In the genomic region with DNA sequence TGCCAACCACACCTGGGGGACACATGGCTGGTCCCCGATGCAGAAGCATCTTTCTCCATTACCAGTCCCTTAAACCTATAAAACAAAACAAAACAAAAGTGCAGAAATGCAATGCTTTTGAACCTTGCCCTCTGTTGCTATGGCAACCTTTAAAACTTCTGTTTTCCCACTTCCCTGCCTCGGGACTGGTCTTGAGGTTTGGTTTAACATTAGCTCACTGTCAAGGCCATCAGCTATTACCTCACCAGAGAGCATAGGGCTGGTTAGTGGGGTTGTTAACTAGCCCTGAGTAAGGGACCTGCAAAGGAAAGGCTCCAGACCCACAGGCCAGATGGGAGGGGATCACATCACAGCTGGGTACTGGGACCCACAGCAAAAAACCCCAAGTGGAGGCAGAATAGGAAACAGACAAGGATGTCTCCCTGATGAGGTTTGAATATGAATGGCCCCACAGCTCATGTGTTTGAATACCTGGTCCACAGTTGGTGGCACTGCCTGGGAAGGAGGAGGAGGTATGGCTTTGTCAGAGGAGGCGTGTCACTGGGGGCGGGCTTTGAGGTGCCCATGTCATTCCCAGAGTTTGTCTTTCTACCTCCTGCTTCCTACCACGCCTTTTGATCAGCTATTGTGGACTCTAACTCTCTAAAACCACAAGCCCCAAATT, we compare ENCODE assay signal across 11 mouse cellular contexts. TPM values are rescaled to one million over a fixed set of nuclear protein-coding genes. Genes with fewer than 3 reads are reported as not detected.
DNase-seq lines count a peak whose midpoint lies in the region; ATAC-seq lines count a peak whose summit lies in the region.
"Had no signal": no experiment of that assay in that cellular context is flagged by ENCODE, and none has a peak within 500 bp of the region (broad histone marks: within the 10 kb centered on the region; RNA-seq: fewer than 3 reads in every experiment).

No protein-coding gene starts in this region.

- peak; percentile 58 for ATAC-seq in megakaryocyte progenitor cell, adult 5-6 weeks (replicated peaks; ENCODE audit: poor library complexity)

- intact Hi-C loops in gastrocnemius, postnatal 14 days (cut with DNase I; ENCODE audit: low total_unique reads), result no loop called here
- intact Hi-C loops in left cerebral cortex, postnatal 25 days (cut with DNase I), result no loop called here

- DNase-seq in R1 (ENCODE audit: low read depth, low spot score), result peak; percentile 45
- peak; percentile 83 for DNase-seq in kidney, adult 11 months
- peak; percentile 70 to 86 for DNase-seq in kidney, postnatal 36 days
- DNase-seq in gastrocnemius, postnatal 14 days, result no peak
- DNase-seq in left cerebral cortex, postnatal 25 days (ENCODE audit: low spot score in 2 of 2), result no peak
- DNase-seq in Muller cell, postnatal 12 days (ENCODE audit: inconsistent ontology term), result no peak
- DNase-seq: adrenal gland, adult 2 months; gastrocnemius, adult 2 months; lung, postnatal 4 days; thymus, adult 2 months had no signal

RNA-seq across cellular contexts. Expression of gene Marveld2, which starts 14.4 kb away (rescaled TPM):
- 0.27 and 0.54 TPM in 2 replicates for total RNA-seq in megakaryocyte progenitor cell, adult 5-6 weeks (2015)
- total RNA-seq in megakaryocyte progenitor cell, adult 5-6 weeks (2017), result 0.44 and 0.62 TPM in 2 replicates
- total RNA-seq in gastrocnemius, postnatal 14 days (2021), result under 1 TPM; 0.35 to 0.86 TPM
- total RNA-seq in left cerebral cortex, postnatal 25 days (2021), result 1 to 10 TPM; 1.2 to 1.8 TPM

RNA-seq across cellular contexts. Expression of gene Ak6, which starts 48.4 kb away (rescaled TPM):
- 391 and 416 TPM in 2 replicates for total RNA-seq in megakaryocyte progenitor cell, adult 5-6 weeks (2015)
- total RNA-seq in megakaryocyte progenitor cell, adult 5-6 weeks (2017), result 317 and 335 TPM in 2 replicates
- 10 to 100 TPM; 53.7 to 59.6 TPM for total RNA-seq in gastrocnemius, postnatal 14 days (2021)
- total RNA-seq in left cerebral cortex, postnatal 25 days (2021), result 10 to 100 TPM; 88.7 to 89.7 TPM

RNA-seq across cellular contexts. Expression of gene Rad17, which starts 48.5 kb away (rescaled TPM):
- 30.2 and 33.0 TPM in 2 replicates for total RNA-seq in megakaryocyte progenitor cell, adult 5-6 weeks (2015)
- 34.9 and 38.4 TPM in 2 replicates for total RNA-seq in megakaryocyte progenitor cell, adult 5-6 weeks (2017)
- total RNA-seq in gastrocnemius, postnatal 14 days (2021), result 1 to 10 TPM; 8.3 to 9.0 TPM
- total RNA-seq in left cerebral cortex, postnatal 25 days (2021), result 10 to 100 TPM; 14.2 to 15.5 TPM

RNA-seq across cellular contexts. Expression of gene Taf9, which starts 49.0 kb away (rescaled TPM):
- total RNA-seq in megakaryocyte progenitor cell, adult 5-6 weeks (2015), result 62.2 and 84.3 TPM in 2 replicates
- 37.0 and 56.6 TPM in 2 replicates for total RNA-seq in megakaryocyte progenitor cell, adult 5-6 weeks (2017)
- total RNA-seq in gastrocnemius, postnatal 14 days (2021), result 1 to 10 TPM; 4.5 to 7.7 TPM
- total RNA-seq in left cerebral cortex, postnatal 25 days (2021), result 10 to 100 TPM; 27.4 to 30.9 TPM

RNA-seq across cellular contexts. Expression of gene Ocln, which starts 49.9 kb away (rescaled TPM):
- total RNA-seq in megakaryocyte progenitor cell, adult 5-6 weeks (2015), result 0.30 TPM in 1 of 2 replicates, not detected in the other
- not detected in 2 replicates for total RNA-seq in megakaryocyte progenitor cell, adult 5-6 weeks (2017)
- total RNA-seq in gastrocnemius, postnatal 14 days (2021), result under 1 TPM; 0.18 to 0.51 TPM
- total RNA-seq in left cerebral cortex, postnatal 25 days (2021), result 10 to 100 TPM in 1 of 2 experiments, 1 to 10 TPM in 1; 9.2 to 10.6 TPM

Comparison
In these comparisons a context has a peak if more than half of its experiments do, and no peak if none do; other contexts are left out.
1. DNase-seq: peak in R1 (single experiment), kidney, adult 11 months (single experiment) and kidney, postnatal 36 days (2 of 2); none in gastrocnemius, postnatal 14 days (single experiment), left cerebral cortex, postnatal 25 days (0 of 2) and Muller cell, postnatal 12 days (single experiment).